In genomic region chr2:160887859-160888258, GRCm38 (mm10) we compare ENCODE assay signal across 7 mouse cellular contexts. TPM values are rescaled to one million over a fixed set of nuclear protein-coding genes. Genes with fewer than 3 reads are reported as not detected.
DNase-seq lines count a peak whose midpoint lies in the region; ATAC-seq and TF ChIP-seq lines count a peak whose summit lies in the region.

No protein-coding gene starts in this region.

- ATAC-seq in forebrain, embryonic 12.5 days (ENCODE audit: low FRiP score) = peak; percentile 70; the same call in 1 of the 2 replicates
- ATAC-seq in lung, embryonic 14.5 days (ENCODE audit: insufficient read depth) = peak; percentile 83

- TF ChIP-seq RAD21 in CH12.LX (IDR thresholded peaks at IDR 0.05; ENCODE audit: low read depth, low read length) = no peak

- no peaks in the 10 kb centered on the region for H3K4me1 ChIP-seq in CH12.LX (ENCODE audit: control insufficient read depth in 1 of 2, insufficient read depth in 2 of 2)
- peaks cover 11% of the 10 kb centered on the region for H3K4me1 ChIP-seq in forebrain, embryonic 12.5 days
- 0 out of 2 replicates have a peak, but pooled peaks cover 4% of the 10 kb centered on the region for H3K4me1 ChIP-seq in lung, embryonic 14.5 days (ENCODE audit: insufficient read depth)

- TF ChIP-seq CTCF in CH12.LX (conservative IDR thresholded peaks at IDR 0.05 in 1 of 2, IDR thresholded peaks at IDR 0.05 in 1 of 2; ENCODE audit: low read depth in 2 of 2, low read length in 2 of 2) = no peak
- TF ChIP-seq CTCF in lung, embryonic 14.5 days (IDR thresholded peaks at IDR 0.05; ENCODE audit: low read depth) = no peak

- no peak for DNase-seq in CH12.LX (ENCODE audit: extremely low read depth)
- DNase-seq in T-cell, adult 2 months (ENCODE audit: low spot score) = peak; percentile 8
- peak; percentile 83 for DNase-seq in kidney, adult 18-20 months
- DNase-seq in lung, embryonic 14.5 days = peak; percentile 69
- DNase-seq in splenic B cell, adult 2 months (ENCODE audit: low read depth, low spot score) = peak; percentile 34
- DNase-seq in layer of hippocampus, postnatal 36 days = no peak

- TF ChIP-seq EP300 in CH12.LX (IDR thresholded peaks at IDR 0.05; ENCODE audit: low read length) = no peak

- under 1% methylated on average over 26 of the region's 26 CpGs for WGBS in forebrain, embryonic 12.5 days
- WGBS in lung, embryonic 14.5 days = under 1% methylated on average over 26 of the region's 26 CpGs

- peak overlapping the region in 2 of 3 experiments; percentile 19 to 60 for H3K4me3 ChIP-seq in CH12.LX (replicated peaks in 1 of 3; ENCODE audit: low read depth in 2 of 3, low read length in 2 of 3, poor library complexity in 1 of 3)
- H3K4me3 ChIP-seq in forebrain, embryonic 12.5 days (replicated peaks) = peak overlapping the region; percentile 39
- peak overlapping the region; percentile 44 for H3K4me3 ChIP-seq in lung, embryonic 14.5 days (ENCODE audit: low read depth, low read length)

- no peak overlapping the region; the same call in 1 of the 2 replicates for H3K9ac ChIP-seq in CH12.LX (ENCODE audit: insufficient read depth, low read depth)
- H3K9ac ChIP-seq in forebrain, embryonic 12.5 days = peak overlapping the region; percentile 17; the same call in 1 of the 2 replicates
- H3K9ac ChIP-seq in lung, embryonic 14.5 days = peak overlapping the region; percentile 44

- TF ChIP-seq POLR2A in CH12.LX (IDR thresholded peaks at IDR 0.05; ENCODE audit: low read depth, low read length) = no peak

- peak overlapping the region; percentile 79 for H3K4me2 ChIP-seq in CH12.LX (ENCODE audit: insufficient read depth, low read depth, poor library complexity, severe bottlenecking)
- peak overlapping the region; percentile 80 for H3K4me2 ChIP-seq in forebrain, embryonic 12.5 days
- peak overlapping the region; percentile 92 for H3K4me2 ChIP-seq in lung, embryonic 14.5 days

- no peaks in the 10 kb centered on the region for H3K9me3 ChIP-seq in CH12.LX (replicated peaks; ENCODE audit: low read length)
- H3K9me3 ChIP-seq in forebrain, embryonic 12.5 days = no peaks in the 10 kb centered on the region
- no peaks in the 10 kb centered on the region for H3K9me3 ChIP-seq in lung, embryonic 14.5 days (ENCODE audit: low read depth, low read length)

- H3K27me3 ChIP-seq in CH12.LX (replicated peaks) = peaks cover 1% of the 10 kb centered on the region
- H3K27me3 ChIP-seq in forebrain, embryonic 12.5 days = peaks cover 18% of the 10 kb centered on the region
- H3K27me3 ChIP-seq in lung, embryonic 14.5 days (ENCODE audit: insufficient read depth, low read length) = no peaks in the 10 kb centered on the region
- H3K27me3 ChIP-seq in splenic B cell, adult 2 months (ENCODE audit: control insufficient read depth, insufficient read depth, low read length, poor library complexity, severe bottlenecking) = no peaks in the 10 kb centered on the region

- in situ Hi-C loops in CH12.LX (cut with MboI; ENCODE audit: low pct_ligation_motif_present, low pct_unique_long_range_greater_than_20kb, low sequenced_read_pairs) = loop anchor here (10.0 kb wide), 1 partner anchor 173 kb away; no protein-coding TSS in a partner anchor

- no peaks in the 10 kb centered on the region for H3K79me2 ChIP-seq in CH12.LX (replicated peaks; ENCODE audit: control insufficient read depth, extremely low read depth, insufficient read depth, poor library complexity, severe bottlenecking)

- no peaks in the 10 kb centered on the region for H3K36me3 ChIP-seq in CH12.LX (replicated peaks in 1 of 2; ENCODE audit: control insufficient read depth in 1 of 2, insufficient read depth in 1 of 2, low read length in 1 of 2)
- no peaks in the 10 kb centered on the region for H3K36me3 ChIP-seq in forebrain, embryonic 12.5 days (replicated peaks)
- no peaks in the 10 kb centered on the region for H3K36me3 ChIP-seq in lung, embryonic 14.5 days (ENCODE audit: insufficient read depth)
- H3K36me3 ChIP-seq in splenic B cell, adult 2 months (ENCODE audit: control insufficient read depth, insufficient read depth, low read length, poor library complexity, severe bottlenecking) = no peaks in the 10 kb centered on the region

- no peak overlapping the region for H3K27ac ChIP-seq in CH12.LX (ENCODE audit: insufficient read depth, low read depth)
- no peak overlapping the region for H3K27ac ChIP-seq in forebrain, embryonic 12.5 days
- H3K27ac ChIP-seq in lung, embryonic 14.5 days (ENCODE audit: low read depth) = peak overlapping the region; percentile 46; the same call in 1 of the 2 replicates

- dilution Hi-C loops in CH12.LX (cut with MboI; ENCODE audit: extremely low pct_ligation_motif_present, extremely low pct_unique_long_range_greater_than_20kb, low sequenced_read_pairs) = no loop called here

TF ChIP-seq in CH12.LX, 34 proteins besides CTCF, POLR2A, EP300 and RAD21:
- TF ChIP-seq ELF1 (IDR thresholded peaks at IDR 0.05; ENCODE audit: low read depth, low read length) (peak; percentile 64), JUN (IDR thresholded peaks at IDR 0.05; ENCODE audit: insufficient read depth, low read depth, low read length) (no peak)

RNA-seq across cellular contexts. Expression of gene Lpin3, which starts 7.4 kb away (rescaled TPM):
- 0.88 and 1.1 TPM in 2 replicates for total RNA-seq in CH12.LX (2012; rRNA removed)
- not detected in 2 replicates for total RNA-seq in CH12.LX (2014; rRNA removed)
- polyA plus RNA-seq in CH12.LX (2012; ENCODE audit: insufficient read length, low read depth) = not detected in 2 replicates
- polyA plus RNA-seq in forebrain, embryonic 12.5 days (2016; fragmentation: Nextera tagmentation; extraction: Ambion mirVana) = 0.27 and 0.28 TPM in 2 replicates
- 1.5 and 2.5 TPM in 2 replicates for polyA plus RNA-seq in lung, embryonic 14.5 days (2014; fragmentation: Nextera tagmentation; extraction: Ambion mirVana)
- total RNA-seq in layer of hippocampus, postnatal 36 days (2021) = 1 to 10 TPM; 1.1 to 1.4 TPM

RNA-seq across cellular contexts. Expression of gene Zhx3, which starts 15.1 kb away (rescaled TPM):
- total RNA-seq in CH12.LX (2012; rRNA removed) (3.7 and 4.2 TPM in 2 replicates), CH12.LX (2014; rRNA removed) (1.3 and 1.7 TPM in 2 replicates)
- polyA plus RNA-seq in CH12.LX (2012; ENCODE audit: insufficient read length, low read depth) = 2.6 and 4.4 TPM in 2 replicates
- polyA plus RNA-seq in forebrain, embryonic 12.5 days (2016; fragmentation: Nextera tagmentation; extraction: Ambion mirVana) = 16.0 and 16.5 TPM in 2 replicates
- polyA plus RNA-seq in lung, embryonic 14.5 days (2014; fragmentation: Nextera tagmentation; extraction: Ambion mirVana) = 12.0 and 13.0 TPM in 2 replicates
- total RNA-seq in layer of hippocampus, postnatal 36 days (2021) = 100 to 1,000 TPM in 1 of 2 experiments, 10 to 100 TPM in 1; 92.9 to 124 TPM

RNA-seq across cellular contexts. Expression of gene Emilin3, which starts 24.3 kb away (rescaled TPM):
- total RNA-seq in CH12.LX (2012; rRNA removed) = not detected in 2 replicates
- not detected in 2 replicates for total RNA-seq in CH12.LX (2014; rRNA removed)
- not detected in 2 replicates for polyA plus RNA-seq in CH12.LX (2012; ENCODE audit: insufficient read length, low read depth)
- polyA plus RNA-seq in forebrain, embryonic 12.5 days (2016; fragmentation: Nextera tagmentation; extraction: Ambion mirVana) = 2.9 and 3.2 TPM in 2 replicates
- polyA plus RNA-seq in lung, embryonic 14.5 days (2014; fragmentation: Nextera tagmentation; extraction: Ambion mirVana) = 10.6 and 14.0 TPM in 2 replicates
- under 1 TPM in 1 of 2 experiments, not detected in 1; 0.15 TPM for total RNA-seq in layer of hippocampus, postnatal 36 days (2021)

Comparison
In these comparisons a context has a peak if more than half of its experiments do, and no peak if none do; other contexts are left out.
1. DNase-seq: peak in T-cell, adult 2 months (single experiment), kidney, adult 18-20 months (single experiment), lung, embryonic 14.5 days (single experiment) and splenic B cell, adult 2 months (single experiment); none in CH12.LX (single experiment) and layer of hippocampus, postnatal 36 days (0 of 2).
2. Peak in every context shown above with its lines, with median percentiles within 50 percentile points of each other: H3K4me2 ChIP-seq and H3K4me3 ChIP-seq.